Mouse (Mus musculus) T-cell, adult 2 months (primary cell): ENCODE data around the gene Spryd7.
A peak's percentile ranks its signal among the peaks of the same experiment; 100 is the strongest.
"Not testable (repeated sequence)": the region's sequence is repeated elsewhere in the genome, so short reads cannot be mapped to it uniquely, and the experiment has no call there.

Experiments used
- DNase-seq: peaks from one replicate; pipeline ENCODE4 v3.0.0; 2022; ENCODE audit warnings: low spot score

The Spryd7 gene

GRCm38 (mm10) chr14:61556289-61557147, at the start of gene Spryd7:
Gene Spryd7, minus strand, starts transcription at chr14:61556886.
- DNase-seq, result peak; percentile 98

- DNase-seq, result not testable (repeated sequence)
Observed at GRCm38 (mm10) chr14:61606088-61606487, 49.4 kb upstream of the Spryd7 start.

GRCm38 (mm10) chr14:61604081-61604480, 47.4 kb upstream of the Spryd7 start:
- DNase-seq, result no peak

GRCm38 (mm10) chr14:61603069-61603755, 46.5 kb upstream of the Spryd7 start:
- DNase-seq, result no peak

- no peak for DNase-seq
Observed at GRCm38 (mm10) chr14:61601348-61601747, 44.7 kb upstream of the Spryd7 start.

GRCm38 (mm10) chr14:61599057-61599806, 42.5 kb upstream of the Spryd7 start:
- peak; percentile 91 for DNase-seq

GRCm38 (mm10) chr14:61597968-61598367, 41.3 kb upstream of the Spryd7 start, which contains the start of gene Trim13:
Gene Trim13, plus strand, starts transcription at chr14:61598247.
- DNase-seq, result no peak

- DNase-seq, result no peak
Observed at GRCm38 (mm10) chr14:61596719-61597426, 40.2 kb upstream of the Spryd7 start.

- DNase-seq, result peak; percentile 16
Observed at GRCm38 (mm10) chr14:61589288-61590065, 32.8 kb upstream of the Spryd7 start.

GRCm38 (mm10) chr14:61575941-61576340, 19.3 kb upstream of the Spryd7 start:
- no peak for DNase-seq

- no peak for DNase-seq
Observed at GRCm38 (mm10) chr14:61575066-61575465, 18.4 kb upstream of the Spryd7 start.

- DNase-seq, result no peak
Observed at GRCm38 (mm10) chr14:61572131-61572530, 15.4 kb upstream of the Spryd7 start.

GRCm38 (mm10) chr14:61571366-61571765, 14.7 kb upstream of the Spryd7 start:
- DNase-seq, result peak; percentile 78

- DNase-seq, result no peak
Observed at GRCm38 (mm10) chr14:61569344-61569743, 12.7 kb upstream of the Spryd7 start.

- DNase-seq, result not testable (repeated sequence)
Observed at GRCm38 (mm10) chr14:61566211-61566610, 9.5 kb upstream of the Spryd7 start.

GRCm38 (mm10) chr14:61559856-61560255, 3.2 kb upstream of the Spryd7 start:
- DNase-seq, result no peak

GRCm38 (mm10) chr14:61558901-61559300, 2.2 kb upstream of the Spryd7 start:
- DNase-seq, result no peak

GRCm38 (mm10) chr14:61555931-61556288, 776 bp downstream of the Spryd7 start:
- DNase-seq, result no peak

GRCm38 (mm10) chr14:61548614-61549013, 8.1 kb downstream of the Spryd7 start:
- no peak for DNase-seq

- DNase-seq, result not testable (repeated sequence)
Observed at GRCm38 (mm10) chr14:61537772-61538171, 18.9 kb downstream of the Spryd7 start.
